Mouse (Mus musculus) CH12.LX (cell line): ENCODE data around the gene Ramp3. TPM values are rescaled to one million over a fixed set of nuclear protein-coding genes. Genes with fewer than 3 reads are reported as not detected.

Experiments
- DNase-seq: peaks from one replicate; pipeline ENCODE4 v3.0.0-alpha.2; 2013; ENCODE audit errors: extremely low read depth
- H3K27ac ChIP-seq: 2 replicates; pipeline ENCODE4 v1.5.1; 2012; ENCODE audit warnings: low read depth, mild to moderate bottlenecking, control low read depth, moderate library complexity; ENCODE audit not compliant: insufficient read depth
- H3K27me3 ChIP-seq: replicated peaks from 2 replicates; pipeline ENCODE3; 2012; ENCODE audit warnings: inconsistent platforms
- H3K36me3 ChIP-seq, 2 experiments: replicated peaks in 1 of 2; 2 replicates each; pipeline versions ENCODE3 to v1.6.1; 2012; ENCODE audit warnings: inconsistent platforms in 1 of 2, low read length in 1 of 2, mild to moderate bottlenecking in 1 of 2, mixed read lengths in 1 of 2, moderate library complexity in 1 of 2; ENCODE audit not compliant: control insufficient read depth in 1 of 2, insufficient read depth in 1 of 2
- H3K4me1 ChIP-seq, 2 experiments: 2 replicates each; pipeline ENCODE4 v1.6.1; 2012; ENCODE audit warnings: inconsistent platforms in 1 of 2, moderate library complexity in 1 of 2; ENCODE audit not compliant: insufficient read depth in 2 of 2, control insufficient read depth in 1 of 2
- H3K4me2 ChIP-seq: 2 replicates; pipeline ENCODE4 v1.6.1; 2012; ENCODE audit warnings: low read depth, mild to moderate bottlenecking, control low read depth; ENCODE audit not compliant: poor library complexity, insufficient read depth, severe bottlenecking
- H3K4me3 ChIP-seq, 3 experiments: fragments of 150-350 bp in 1 of 3; sonication (generic) in 1 of 3; replicated peaks in 1 of 3; 2 replicates each; pipeline versions ENCODE3 to v1.5.1; 2011 to 2012; ENCODE audit warnings: low read depth in 2 of 3, low read length in 2 of 3, mild to moderate bottlenecking in 2 of 3, moderate library complexity in 2 of 3, control low read depth in 1 of 3, improper control_type of control experiment in 1 of 3, inconsistent platforms in 1 of 3, mixed read lengths in 1 of 3; ENCODE audit not compliant: poor library complexity in 1 of 3
- H3K79me2 ChIP-seq: replicated peaks from 2 replicates; pipeline ENCODE4 v1.6.1; 2012; ENCODE audit warnings: mild to moderate bottlenecking, moderate library complexity; ENCODE audit not compliant: control insufficient read depth, poor library complexity, insufficient read depth, severe bottlenecking; ENCODE audit errors: extremely low read depth
- H3K9ac ChIP-seq: 2 replicates; pipeline ENCODE4 v1.6.1; 2012; ENCODE audit warnings: low read depth, mild to moderate bottlenecking, control low read depth, moderate library complexity; ENCODE audit not compliant: insufficient read depth
- H3K9me3 ChIP-seq: replicated peaks from 2 replicates; pipeline ENCODE3; 2012; ENCODE audit warnings: low read length, inconsistent platforms, mixed read lengths
- CTCF ChIP-seq, 2 experiments: IDR thresholded peaks in 1 of 2; conservative IDR thresholded peaks in 1 of 2; 2 replicates each; pipeline ENCODE4 v1.5.1; 2011 to 2012; ENCODE audit warnings: low read depth in 2 of 2, low read length in 2 of 2, improper control_type of control experiment in 1 of 2, inconsistent platforms in 1 of 2, mild to moderate bottlenecking in 1 of 2, moderate library complexity in 1 of 2
- ELF1 ChIP-seq: IDR thresholded peaks from 2 replicates; pipeline ENCODE4 v1.6.1; 2014; ENCODE audit warnings: low read depth, mild to moderate bottlenecking, inconsistent platforms, low read length, improper control_type of control experiment
- ETS1 ChIP-seq: conservative IDR thresholded peaks from 2 replicates; pipeline ENCODE4 v1.6.1; 2012; ENCODE audit warnings: low read depth, mild to moderate bottlenecking, inconsistent platforms, low read length, improper control_type of control experiment, moderate library complexity
- JUND ChIP-seq: conservative IDR thresholded peaks from 2 replicates; pipeline ENCODE4 v1.6.1; 2011; ENCODE audit warnings: low read depth, low read length, improper control_type of control experiment
- KAT2A ChIP-seq: IDR thresholded peaks from 2 replicates; pipeline ENCODE4 v1.6.1; 2012; ENCODE audit warnings: low read length, improper control_type of control experiment, inconsistent platforms; ENCODE audit not compliant: insufficient replicate concordance
- MAFK ChIP-seq: IDR thresholded peaks from 2 replicates; pipeline ENCODE4 v1.6.1; 2011; ENCODE audit warnings: low read length, improper control_type of control experiment; ENCODE audit not compliant: insufficient replicate concordance
- NELFE ChIP-seq: IDR thresholded peaks from 2 replicates; pipeline ENCODE4 v1.6.1; 2011; ENCODE audit warnings: low read depth, low read length, improper control_type of control experiment
- POLR2A ChIP-seq: IDR thresholded peaks from 2 replicates; pipeline ENCODE4 v1.6.1; 2011; ENCODE audit warnings: low read depth, mild to moderate bottlenecking, improper control_type of control experiment, low read length
- RCOR1 ChIP-seq: conservative IDR thresholded peaks from 2 replicates; pipeline ENCODE4 v1.6.1; 2012; ENCODE audit warnings: low read depth, mild to moderate bottlenecking, inconsistent platforms, low read length, improper control_type of control experiment
- ZNF384 ChIP-seq: IDR thresholded peaks from 2 replicates; pipeline ENCODE4 v1.6.1; 2012; ENCODE audit warnings: low read depth, low read length, improper control_type of control experiment, inconsistent platforms
- dilution Hi-C: fragments of 300-500 bp; cut with MboI; formaldehyde crosslinking; loops from 2 replicates; pipeline ENCODE4 v1.14.3; 2020; ENCODE audit warnings: low sequenced_read_pairs; ENCODE audit not compliant: extremely low pct_unique_long_range_greater_than_20kb, extremely low pct_ligation_motif_present
- in situ Hi-C: fragments of 300-500 bp; cut with MboI; formaldehyde crosslinking; loops from 3 replicates; pipeline ENCODE4 v1.14.3; 2019; ENCODE audit warnings: low sequenced_read_pairs, low pct_ligation_motif_present, low pct_unique_long_range_greater_than_20kb, mixed read lengths
- polyA plus RNA-seq: library from polyadenylated mRNA; unstranded; fragments of >175 nt; gene quantifications from 2 replicates; pipeline ENCODE4 v1.2.1, GENCODE M21; 2012; ENCODE audit warnings: low read depth; ENCODE audit not compliant: insufficient read length
- total RNA-seq, 2 experiments: library from RNA; depleted of rRNA; stranded (reverse); fragments of 300-350 nt in 1 of 2; fragments of >200 nt in 1 of 2; gene quantifications; 2 replicates each; pipeline ENCODE4 v1.2.3; 2012 to 2014

Ramp3 gene
- total and polyA plus RNA-seq, 3 experiments = 0.21 TPM; not detected in 2

DNA sequence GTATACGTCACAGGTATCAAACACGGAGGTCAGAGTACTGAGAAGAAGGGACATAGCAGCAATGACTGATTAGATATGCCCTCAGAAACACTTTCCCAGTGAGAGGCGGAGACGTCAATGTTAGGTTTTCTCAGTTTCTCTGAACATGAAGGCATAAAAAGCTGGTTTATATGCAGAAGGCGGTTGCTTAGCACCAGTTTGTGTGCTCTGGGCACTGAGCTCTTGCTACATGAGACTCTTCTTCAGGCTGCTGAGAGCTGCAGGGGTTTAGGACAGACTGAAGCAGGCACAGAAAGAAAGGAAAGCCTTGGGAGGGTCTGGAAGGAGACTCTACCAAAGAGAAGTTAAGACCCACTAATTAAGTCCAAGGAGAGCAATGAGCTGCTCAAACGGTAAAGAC lies 34.0 kb downstream of the Ramp3 start:
- peaks cover 3 to 4% of the 10 kb centered on the region in 2 experiments; a peak in 3 of 4 replicates for H3K4me1 ChIP-seq
- H3K9me3 ChIP-seq = no peaks in the 10 kb centered on the region
- TF ChIP-seq MAFK = no peak
- TF ChIP-seq, all 38 proteins: peak for 0
- in situ Hi-C loops = no loop called here
- no peak overlapping the region for H3K27ac ChIP-seq
- no peaks in the 10 kb centered on the region for H3K36me3 ChIP-seq
- H3K9ac ChIP-seq = no peak overlapping the region
- peaks cover 75% of the 10 kb centered on the region for H3K27me3 ChIP-seq
- DNase-seq = no peak
- dilution Hi-C loops = no loop called here
- no peak overlapping the region for H3K4me3 ChIP-seq
- no peak overlapping the region for H3K4me2 ChIP-seq
- no peaks in the 10 kb centered on the region for H3K79me2 ChIP-seq

DNA sequence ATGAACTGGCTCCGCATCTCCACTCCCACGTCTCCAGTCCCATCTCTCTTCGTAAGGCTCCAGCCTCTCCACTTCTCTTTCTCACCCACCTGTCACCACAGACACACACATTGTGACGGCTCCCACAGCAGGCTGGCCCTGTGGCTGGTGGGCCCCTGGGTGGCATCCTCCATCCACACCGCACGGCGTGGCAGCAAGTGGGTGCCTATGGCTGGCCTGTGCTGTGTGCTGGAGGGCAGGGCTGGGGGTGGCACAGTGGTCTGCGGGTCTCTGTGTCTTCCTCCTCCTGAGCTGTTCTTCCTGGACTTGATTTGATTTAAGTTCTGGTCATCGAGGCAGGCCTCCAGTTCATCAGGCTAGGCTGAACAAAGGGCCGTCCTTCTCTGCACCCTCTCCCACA lies 35.8 kb downstream of the Ramp3 start:
- no peak for DNase-seq
- in situ Hi-C loops = no loop called here
- no peak overlapping the region for H3K9ac ChIP-seq
- no peak overlapping the region for H3K4me3 ChIP-seq
- dilution Hi-C loops = no loop called here
- no peak overlapping the region for H3K27ac ChIP-seq
- H3K36me3 ChIP-seq = no peaks in the 10 kb centered on the region
- peaks cover 3 to 4% of the 10 kb centered on the region in 2 experiments; a peak in 3 of 4 replicates for H3K4me1 ChIP-seq
- no peaks in the 10 kb centered on the region for H3K79me2 ChIP-seq
- no peaks in the 10 kb centered on the region for H3K9me3 ChIP-seq
- no peak overlapping the region for H3K4me2 ChIP-seq
- H3K27me3 ChIP-seq = peaks cover 72% of the 10 kb centered on the region
- TF ChIP-seq KAT2A (no peak), ELF1 (no peak), NELFE (no peak), RCOR1 (no peak)
- TF ChIP-seq, all 38 proteins: peak for 0

DNA sequence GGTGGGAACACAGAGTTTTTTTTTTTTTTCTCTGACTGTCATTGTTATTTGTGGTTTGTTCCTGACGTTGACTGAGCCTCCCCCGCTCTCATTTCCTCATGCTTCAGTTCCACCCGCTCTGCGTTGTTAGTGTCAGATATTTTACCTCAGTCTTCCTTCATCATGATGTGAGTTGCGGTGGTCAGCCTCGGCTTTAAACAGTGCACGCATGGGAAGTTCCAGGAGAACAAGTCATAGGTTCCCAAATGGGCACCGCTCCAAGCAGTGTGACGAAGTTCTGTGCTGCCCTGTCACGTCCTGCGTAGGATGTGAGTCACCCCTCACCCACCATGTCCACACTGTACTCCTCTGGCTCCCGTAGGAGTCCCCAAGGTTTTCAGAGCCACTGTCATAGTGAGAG lies 36.9 kb downstream of the Ramp3 start:
- peak overlapping the region in 2 of 3 experiments; percentile 5 to 16 for H3K4me3 ChIP-seq
- 0 out of 2 replicates have a peak, but pooled peaks have one; percentile 10 for TF ChIP-seq MAFK
- TF ChIP-seq ZNF384 = peak; percentile 80
- TF ChIP-seq CTCF (conservative IDR thresholded peaks at IDR 0.05 in 1 of 2, IDR thresholded peaks at IDR 0.05 in 1 of 2; ENCODE audit: low read depth in 2 of 2, low read length in 2 of 2) = no peak
- TF ChIP-seq JUND = no peak
- peak; percentile 32; the same call in 1 of the 2 replicates for TF ChIP-seq ETS1
- no peak for TF ChIP-seq POLR2A
- no peaks in the 10 kb centered on the region for H3K36me3 ChIP-seq
- H3K79me2 ChIP-seq = no peaks in the 10 kb centered on the region
- in situ Hi-C loops = no loop called here
- H3K27me3 ChIP-seq = peaks cover 70% of the 10 kb centered on the region
- DNase-seq = peak; percentile 21
- H3K4me2 ChIP-seq = peak overlapping the region; percentile 72
- H3K4me1 ChIP-seq = peaks cover 4 to 8% of the 10 kb centered on the region in 2 experiments
- H3K9ac ChIP-seq = no peak overlapping the region
- dilution Hi-C loops = no loop called here
- no peaks in the 10 kb centered on the region for H3K9me3 ChIP-seq
- H3K27ac ChIP-seq = no peak overlapping the region
